Mouse (Mus musculus): ENCODE data around the gene Cacnb2. TPM values are rescaled to one million over a fixed set of nuclear protein-coding genes. Genes with fewer than 3 reads are reported as not detected.

Cacnb2 gene
- total RNA-seq, 2 experiments from 2014 or later = 55.3 to 84.1 TPM

DNA sequence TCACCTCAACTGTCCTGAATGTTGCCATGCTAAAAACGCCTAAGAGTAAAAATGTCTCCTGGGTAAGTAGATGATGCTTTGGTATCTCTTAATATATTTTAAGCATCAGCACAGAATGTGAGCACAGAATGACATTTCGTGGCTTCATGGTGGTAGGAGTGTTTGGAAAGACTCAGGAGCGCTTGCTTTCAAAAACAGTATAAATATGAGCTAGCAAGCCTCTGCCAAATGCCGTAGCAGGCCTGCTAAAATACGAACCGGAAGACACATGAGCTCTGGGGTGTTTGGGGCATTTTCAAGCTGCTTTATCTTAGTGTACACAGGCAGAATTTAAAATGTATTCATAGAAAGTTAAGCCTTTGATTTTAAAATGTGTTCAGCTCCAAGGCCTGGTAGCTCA is 161.0 kb downstream of the Cacnb2 start:
- intact Hi-C loops (cut with DNase I) = no loop called here
- DNase-seq = no peak

- intact Hi-C loops (cut with DNase I) = no loop called here
Measured at GRCm38 (mm10) chr2:14769448-14769847, 166.6 kb downstream of the Cacnb2 start.

GRCm38 (mm10) chr2:14770635-14771034 is 167.7 kb downstream of the Cacnb2 start:
- DNase-seq = no peak
- intact Hi-C loops (cut with DNase I) = no loop called here

More at GRCm38 (mm10) chr2:14769448-14769847, 166.6 kb downstream of the Cacnb2 start:
- no peak for DNase-seq

DNA sequence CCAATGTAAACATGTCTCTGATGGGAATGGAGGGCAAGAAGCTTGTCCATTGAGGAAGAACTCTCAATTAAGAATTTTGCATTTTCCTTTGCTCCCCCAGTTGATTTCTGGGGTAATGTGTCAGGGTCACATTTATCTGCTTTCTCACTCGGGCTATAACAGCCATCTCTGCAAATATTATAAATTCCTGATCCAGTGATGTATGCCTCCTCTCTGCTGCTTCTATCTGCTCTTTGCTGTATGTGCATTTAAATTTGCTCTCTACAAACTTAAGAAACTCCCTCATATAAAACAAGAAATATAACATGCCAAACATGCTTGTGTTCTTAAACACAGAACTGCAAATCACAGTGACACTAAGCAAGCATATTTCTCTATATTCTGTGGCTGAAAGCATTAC is 171.5 kb downstream of the Cacnb2 start:
- DNase-seq = no peak
- intact Hi-C loops (cut with DNase I) = no loop called here

GRCm38 (mm10) chr2:14774857-14775495 is 172.1 kb downstream of the Cacnb2 start:
- intact Hi-C loops (cut with DNase I) = no loop called here
- DNase-seq = no peak

GRCm38 (mm10) chr2:14787983-14788382 is 185.1 kb downstream of the Cacnb2 start:
- intact Hi-C loops (cut with DNase I) = no loop called here
- DNase-seq = no peak

GRCm38 (mm10) chr2:14801446-14802046 is 198.7 kb downstream of the Cacnb2 start:
- intact Hi-C loops (cut with DNase I) = no loop called here

DNA sequence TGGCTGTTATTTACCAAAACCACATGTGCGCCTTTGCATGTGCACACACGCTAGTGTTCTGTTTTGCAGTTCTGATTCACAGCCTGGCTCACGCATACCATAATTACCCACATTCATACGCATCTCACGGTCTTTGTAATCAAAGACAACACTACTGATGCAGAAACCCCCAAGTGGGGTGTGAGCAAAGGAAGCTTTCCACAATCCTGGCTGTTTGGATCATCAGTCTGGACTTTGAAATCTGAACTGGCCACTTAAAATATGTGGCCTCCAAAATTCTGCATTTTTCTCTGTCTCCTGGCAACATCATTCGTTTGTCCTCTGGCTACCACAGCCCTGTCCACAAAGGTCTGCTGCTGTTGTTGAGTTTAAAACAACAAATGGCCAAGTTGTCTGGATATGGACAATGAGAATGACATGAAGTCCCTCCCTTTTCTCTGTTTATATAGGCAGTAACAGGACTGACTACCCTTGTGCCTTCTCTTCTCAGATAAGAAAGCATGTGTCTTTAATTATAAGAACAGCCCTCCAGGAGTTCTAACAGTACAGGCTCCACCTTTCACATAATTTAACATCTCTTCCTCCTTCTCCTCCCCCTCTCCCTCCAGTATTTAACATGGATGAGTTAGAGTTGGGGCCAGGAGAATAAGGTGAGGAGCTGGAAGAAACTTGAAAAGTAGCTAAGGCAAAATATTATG is 204.9 kb downstream of the Cacnb2 start:
- intact Hi-C loops (cut with DNase I) = no loop called here
- no peak for DNase-seq

More at GRCm38 (mm10) chr2:14801446-14802046, 198.7 kb downstream of the Cacnb2 start:
- no peak for DNase-seq

GRCm38 (mm10) chr2:14814977-14815376 is 212.1 kb downstream of the Cacnb2 start:
- intact Hi-C loops (cut with DNase I) = loop anchor here (5.0 kb wide), 1 partner anchor 103 kb away; no protein-coding TSS in a partner anchor
- no peak for DNase-seq

DNA sequence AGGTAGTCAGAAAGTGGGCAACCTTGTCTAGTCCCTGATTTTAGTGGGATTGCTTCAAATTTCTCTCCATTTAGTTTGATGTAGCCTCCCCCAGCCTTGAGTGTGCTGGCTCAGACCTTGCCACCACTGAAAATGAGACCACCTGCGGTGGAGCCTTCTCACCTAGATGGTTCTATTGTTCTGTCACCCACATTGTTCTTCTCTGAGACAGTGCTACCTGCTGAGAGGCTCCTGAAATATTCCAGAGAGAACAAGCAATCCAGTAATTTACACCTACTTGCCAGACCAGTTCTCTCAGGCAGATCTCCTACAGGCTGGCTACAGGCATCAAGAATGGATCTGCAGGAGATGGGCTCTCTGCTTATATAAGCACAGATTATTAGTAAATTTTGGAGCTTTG is 215.8 kb downstream of the Cacnb2 start:
- no peak for DNase-seq
- intact Hi-C loops (cut with DNase I) = loop anchor here (5.0 kb wide), 1 partner anchor 106 kb away; no protein-coding TSS in a partner anchor

GRCm38 (mm10) chr2:14820946-14821345 is 218.1 kb downstream of the Cacnb2 start:
- intact Hi-C loops (cut with DNase I) = no loop called here
- DNase-seq = no peak

GRCm38 (mm10) chr2:14823105-14823504 is 220.2 kb downstream of the Cacnb2 start:
- peak in 1 of 2 experiments; percentile 40 for DNase-seq
- intact Hi-C loops (cut with DNase I) = no loop called here

GRCm38 (mm10) chr2:14823816-14824348 is 221.0 kb downstream of the Cacnb2 start:
- peak; percentile 29 to 51 for DNase-seq
- intact Hi-C loops (cut with DNase I) = loop anchor here (2.0 kb wide), 1 partner anchor 113 kb away; no protein-coding TSS in a partner anchor

DNA sequence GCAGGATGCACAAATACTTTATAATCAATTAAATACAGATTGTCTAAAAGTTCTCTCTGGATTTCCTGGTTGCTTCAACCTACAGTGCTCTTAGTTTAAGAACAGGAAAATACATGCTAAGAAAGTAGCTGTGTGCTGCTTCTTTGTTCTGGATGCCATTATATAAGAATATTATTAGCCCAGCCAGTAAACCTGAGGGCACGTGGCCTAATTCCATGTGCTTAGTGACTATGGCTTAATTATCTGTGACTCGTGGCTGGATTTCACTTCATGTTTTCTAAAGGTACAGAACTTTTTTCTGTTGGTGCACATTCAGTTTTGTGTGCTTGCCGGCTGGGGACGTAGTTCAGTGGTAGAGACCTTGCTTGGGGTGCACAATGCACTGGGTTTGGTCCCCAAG is 222.3 kb downstream of the Cacnb2 start:
- DNase-seq = no peak
- intact Hi-C loops (cut with DNase I) = loop anchor here (2.0 kb wide), 1 partner anchor 112 kb away; no protein-coding TSS in a partner anchor

GRCm38 (mm10) chr2:14829451-14829850 is 226.6 kb downstream of the Cacnb2 start:
- no peak for DNase-seq

DNA sequence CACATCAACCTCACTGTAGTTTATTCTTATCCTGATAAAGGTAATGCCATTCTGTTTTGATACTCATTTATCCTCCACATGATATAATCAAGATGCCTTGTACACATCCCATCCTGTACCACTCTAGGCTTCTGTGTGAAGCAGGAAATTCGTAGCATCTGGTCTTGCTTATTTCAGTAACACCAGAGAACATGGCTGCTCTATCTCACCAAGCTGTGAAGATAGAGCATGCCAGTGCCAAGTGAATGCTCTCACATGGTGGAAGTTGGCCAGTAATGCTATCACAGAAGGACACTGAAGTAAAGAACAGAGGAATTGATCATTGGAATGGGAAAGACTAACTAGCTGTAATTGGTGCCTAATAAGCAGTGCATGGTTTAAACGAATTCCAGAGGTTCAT is 228.4 kb downstream of the Cacnb2 start:
- DNase-seq = no peak
- intact Hi-C loops (cut with DNase I) = no loop called here

More at GRCm38 (mm10) chr2:14829451-14829850, 226.6 kb downstream of the Cacnb2 start:
- intact Hi-C loops (cut with DNase I) = no loop called here

- DNase-seq = peak in 1 of 2 experiments; percentile 43
- intact Hi-C loops (cut with DNase I) = no loop called here
Measured at GRCm38 (mm10) chr2:14834700-14835317, 231.9 kb downstream of the Cacnb2 start.

DNA sequence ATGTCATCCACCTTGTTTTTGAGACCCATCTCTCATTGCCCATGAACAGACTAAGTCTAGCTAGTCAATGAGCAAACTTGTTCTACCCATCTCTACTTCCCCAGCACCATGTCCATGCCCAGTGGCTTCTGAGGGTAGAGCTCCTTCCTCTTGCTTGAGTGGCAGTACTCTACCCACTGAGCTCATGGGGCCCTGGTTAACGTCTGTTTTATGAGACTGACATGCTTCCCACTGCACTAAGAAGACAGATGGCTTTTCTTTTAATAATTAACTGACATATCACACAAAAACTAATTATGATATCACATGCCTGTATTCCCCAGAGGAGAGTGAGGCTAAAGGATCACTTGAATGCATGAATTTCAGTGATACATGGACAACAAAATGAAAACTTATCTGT is 238.4 kb downstream of the Cacnb2 start:
- no peak for DNase-seq
- intact Hi-C loops (cut with DNase I) = no loop called here

GRCm38 (mm10) chr2:14846727-14847126 is 243.8 kb downstream of the Cacnb2 start:
- intact Hi-C loops (cut with DNase I) = no loop called here
- no peak for DNase-seq

- intact Hi-C loops (cut with DNase I) = no loop called here
- DNase-seq = no peak
Measured at GRCm38 (mm10) chr2:14847188-14847587, 244.3 kb downstream of the Cacnb2 start.

- no peak for DNase-seq
- intact Hi-C loops (cut with DNase I) = no loop called here
Measured at GRCm38 (mm10) chr2:14850831-14851230, 247.9 kb downstream of the Cacnb2 start.

Data from heart, postnatal 36 days (tissue).